Mouse (Mus musculus): ENCODE results near the gene 1700056E22Rik.

DNA sequence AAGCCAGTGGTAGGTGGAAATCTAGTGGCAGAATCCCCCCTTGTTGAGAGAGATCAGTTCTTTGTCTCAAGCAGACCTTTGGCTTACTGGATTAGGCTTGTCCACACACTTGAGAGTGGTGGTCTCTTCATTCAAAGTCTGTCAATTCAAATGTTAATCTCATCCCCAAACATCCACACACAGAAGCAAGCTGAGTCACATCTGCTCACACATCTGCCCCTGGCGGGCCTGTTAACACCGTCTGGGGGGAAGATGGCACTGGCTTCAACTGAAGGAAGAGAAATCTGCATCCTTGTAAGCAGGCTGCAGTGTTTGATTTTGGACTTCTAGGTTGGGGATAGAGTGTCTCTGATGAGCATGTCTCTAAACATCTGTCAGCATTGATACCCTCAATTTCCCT is 10.1 kb downstream of the 1700056E22Rik start:
- no peak for TF ChIP-seq POLR2A (IDR thresholded peaks at IDR 0.05; ENCODE audit: insufficient read length, low read depth)
- TF ChIP-seq REST (IDR thresholded peaks at IDR 0.05; ENCODE audit: insufficient read depth, insufficient read length), result no peak
- TF ChIP-seq POLR2AphosphoS2 (IDR thresholded peaks at IDR 0.05; ENCODE audit: insufficient read length, low read depth), result no peak
- TF ChIP-seq MAX (IDR thresholded peaks at IDR 0.05; ENCODE audit: low read depth), result no peak
- no peak for TF ChIP-seq E2F4 (IDR thresholded peaks at IDR 0.05; ENCODE audit: insufficient read depth)
- TF ChIP-seq TCF12 (IDR thresholded peaks at IDR 0.05; ENCODE audit: insufficient read depth, poor library complexity, severe bottlenecking), result no peak
- no peak for TF ChIP-seq USF1 (IDR thresholded peaks at IDR 0.05; ENCODE audit: low read depth)
- no peak for TF ChIP-seq MYOD1 (IDR thresholded peaks at IDR 0.05; ENCODE audit: control insufficient read depth in 1 of 3, insufficient read length in 2 of 3, low read depth in 2 of 3)
- no peak for TF ChIP-seq MYOG (IDR thresholded peaks at IDR 0.05; ENCODE audit: control insufficient read depth in 1 of 3, insufficient read depth in 1 of 3, insufficient read length in 2 of 3, low read depth in 2 of 3)
- TF ChIP-seq TCF3 (IDR thresholded peaks at IDR 0.05; ENCODE audit: insufficient read length, low read depth), result no peak
